Comparison of ENCODE assay signal across 8 mouse cellular contexts in the genomic region with DNA sequence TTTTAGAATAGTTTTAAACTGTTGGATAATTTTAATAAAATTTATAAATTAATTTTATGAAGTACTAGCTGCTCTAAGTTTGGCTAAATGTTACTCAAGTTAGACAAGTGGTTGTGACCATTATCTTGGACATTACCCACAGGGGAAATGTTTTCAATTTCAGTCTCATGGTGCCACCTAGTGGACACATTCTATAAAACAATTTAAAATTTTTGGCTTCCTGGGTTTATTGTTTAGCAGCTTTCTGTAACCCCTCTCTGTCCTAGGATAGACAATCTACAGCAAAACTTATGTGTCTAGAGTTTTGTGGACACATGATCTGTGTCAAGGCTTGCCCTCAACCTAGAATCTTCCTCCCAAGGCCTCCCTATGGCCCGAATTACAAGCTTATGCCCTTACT. TPM values are rescaled to one million over a fixed set of nuclear protein-coding genes. Genes with fewer than 3 reads are reported as not detected.
DNase-seq lines count a peak whose midpoint lies in the region; ATAC-seq and TF ChIP-seq lines count a peak whose summit lies in the region.

No protein-coding gene starts in this region.

- H3K4me2 ChIP-seq in midbrain, embryonic 11.5 days: no peak overlapping the region
- H3K4me2 ChIP-seq in hindbrain, postnatal 0 days (ENCODE audit: low read depth, low read length): no peak overlapping the region

- no peaks in the 10 kb centered on the region for H3K9me3 ChIP-seq in midbrain, embryonic 11.5 days (ENCODE audit: control insufficient read depth, low read length)
- no peaks in the 10 kb centered on the region for H3K9me3 ChIP-seq in midbrain, embryonic 10.5 days (replicated peaks)
- no peaks in the 10 kb centered on the region for H3K9me3 ChIP-seq in hindbrain, postnatal 0 days (ENCODE audit: low read length)

- no peak for DNase-seq in frontal cortex, postnatal 14 days (ENCODE audit: low spot score in 2 of 2)
- DNase-seq in midbrain, embryonic 11.5 days (ENCODE audit: low spot score, missing footprints): peak; percentile 95
- DNase-seq in midbrain, embryonic 10.5 days (ENCODE audit: low spot score): no peak
- peak; percentile 68 for DNase-seq in embryo, embryonic 10 days (ENCODE audit: low spot score)
- DNase-seq in hindbrain, postnatal 0 days (ENCODE audit: low spot score): peak; percentile 85
- DNase-seq in retina, embryonic 14.5 days (ENCODE audit: low spot score): peak; percentile 88
- no peak for DNase-seq in gastrocnemius, adult 8-10 months (ENCODE audit: low spot score in 2 of 2)

- H3K4me3 ChIP-seq in midbrain, embryonic 11.5 days (ENCODE audit: low read depth, low read length): no peak overlapping the region
- no peak overlapping the region for H3K4me3 ChIP-seq in midbrain, embryonic 10.5 days
- H3K4me3 ChIP-seq in hindbrain, postnatal 0 days (ENCODE audit: low read length): no peak overlapping the region

- H3K9ac ChIP-seq in midbrain, embryonic 11.5 days (ENCODE audit: low read length): no peak overlapping the region
- H3K9ac ChIP-seq in hindbrain, postnatal 0 days (replicated peaks; ENCODE audit: low read length): no peak overlapping the region

- H3K27me3 ChIP-seq in midbrain, embryonic 11.5 days (ENCODE audit: control insufficient read depth, insufficient read depth, low read length): no peaks in the 10 kb centered on the region
- no peaks in the 10 kb centered on the region for H3K27me3 ChIP-seq in midbrain, embryonic 10.5 days (ENCODE audit: low read depth, poor library complexity, severe bottlenecking)
- no peaks in the 10 kb centered on the region for H3K27me3 ChIP-seq in hindbrain, postnatal 0 days (ENCODE audit: insufficient read depth, low read length)

- WGBS in midbrain, embryonic 11.5 days: 36% methylated on average over 1 of the region's 1 CpGs
- 42% methylated on average over 1 of the region's 1 CpGs for WGBS in midbrain, embryonic 10.5 days
- 26% methylated on average over 1 of the region's 1 CpGs for WGBS in hindbrain, postnatal 0 days

- peak; percentile 70 for TF ChIP-seq CTCF in hindbrain, postnatal 0 days (IDR thresholded peaks at IDR 0.05; ENCODE audit: low read depth)

- peak; percentile 47; the same call in 1 of the 2 replicates for ATAC-seq in frontal cortex, adult (ENCODE audit: low TSS enrichment)
- ATAC-seq in midbrain, embryonic 11.5 days (ENCODE audit: low FRiP score): peak; percentile 69
- ATAC-seq in hindbrain, postnatal 0 days: peak; percentile 68; the same call in 1 of the 2 replicates

- no peaks in the 10 kb centered on the region for H3K4me1 ChIP-seq in midbrain, embryonic 11.5 days (ENCODE audit: control insufficient read depth, insufficient read depth, low read length)
- no peaks in the 10 kb centered on the region for H3K4me1 ChIP-seq in midbrain, embryonic 10.5 days
- H3K4me1 ChIP-seq in hindbrain, postnatal 0 days (ENCODE audit: insufficient read depth, low read length): no peaks in the 10 kb centered on the region

- H3K27ac ChIP-seq in midbrain, embryonic 11.5 days (ENCODE audit: low read depth, low read length): no peak overlapping the region
- H3K27ac ChIP-seq in midbrain, embryonic 10.5 days (replicated peaks): no peak overlapping the region
- H3K27ac ChIP-seq in hindbrain, postnatal 0 days: no peak overlapping the region

- H3K36me3 ChIP-seq in midbrain, embryonic 11.5 days (ENCODE audit: control insufficient read depth, insufficient read depth, low read length): no peaks in the 10 kb centered on the region
- H3K36me3 ChIP-seq in midbrain, embryonic 10.5 days: no peaks in the 10 kb centered on the region
- no peaks in the 10 kb centered on the region for H3K36me3 ChIP-seq in hindbrain, postnatal 0 days (ENCODE audit: insufficient read depth, low read length)

RNA-seq across cellular contexts. Expression of a gene that starts 54.9 kb away (rescaled TPM):
- 21.5 and 25.7 TPM in 2 replicates for polyA plus RNA-seq in midbrain, embryonic 11.5 days (2014; fragmentation: Nextera tagmentation; extraction: Ambion mirVana)
- polyA plus RNA-seq in midbrain, embryonic 10.5 days (2016; fragmentation: Nextera tagmentation; extraction: Ambion mirVana): 21.6 and 23.1 TPM in 2 replicates
- 20.3 and 28.9 TPM in 2 replicates for total RNA-seq in hindbrain, postnatal 0 days (2014; rRNA removed)
- polyA plus RNA-seq in hindbrain, postnatal 0 days (2015; fragmentation: Nextera tagmentation; extraction: Ambion mirVana): 11.9 and 14.8 TPM in 2 replicates
- total RNA-seq in gastrocnemius, adult 8-10 months (2022): 1 to 10 TPM; 3.8 to 4.2 (median 4.0) TPM

Comparison
In these comparisons a context has a peak if more than half of its experiments do, and no peak if none do; other contexts are left out.
1. DNase-seq: peak in midbrain, embryonic 11.5 days (single experiment), embryo, embryonic 10 days (single experiment), hindbrain, postnatal 0 days (single experiment) and retina, embryonic 14.5 days (single experiment); none in frontal cortex, postnatal 14 days (0 of 2), midbrain, embryonic 10.5 days (single experiment) and gastrocnemius, adult 8-10 months (0 of 2).
2. Peak in every context shown above with its lines, with median percentiles within 50 percentile points of each other: ATAC-seq.